Mouse (Mus musculus): ENCODE data around the gene Eif1.

GRCm38 (mm10) chr11:100282549-100282948 is 37.1 kb upstream of the Eif1 start:
- TF ChIP-seq CTCF (IDR thresholded peaks at IDR 0.05; ENCODE audit: low read depth) (peak; percentile 84), EP300 (IDR thresholded peaks at IDR 0.05; ENCODE audit: low read depth) (no peak)

Measured in heart, postnatal 0 days (tissue).